Mouse (Mus musculus) thymus, adult 2 months (tissue): Measurements from ENCODE around the gene Mrps26.

Source experiments
- CTCF ChIP-seq: fragments of 200-500 bp; IDR thresholded peaks from 2 replicates; pipeline ENCODE4 v1.5.1; 2012; ENCODE audit warnings: mild to moderate bottlenecking, control low read depth, low read length, moderate library complexity, borderline replicate concordance; ENCODE audit not compliant: control insufficient read depth, poor library complexity, insufficient read depth; ENCODE audit errors: extremely low read depth
- POLR2A ChIP-seq: fragments of 200-500 bp; IDR thresholded peaks from 2 replicates; pipeline ENCODE4 v1.6.1; 2012; ENCODE audit warnings: mild to moderate bottlenecking, low read length, control low read depth, moderate library complexity; ENCODE audit not compliant: control insufficient read depth, poor library complexity, insufficient read depth; ENCODE audit errors: extremely low read depth

- no peak for TF ChIP-seq CTCF
- TF ChIP-seq POLR2A = no peak
Observed at GRCm38 (mm10) chr2:130595596-130595995, 32.1 kb downstream of the Mrps26 start.
